Mouse (Mus musculus): ENCODE data around the gene Cyp2b19. TPM values are rescaled to one million over a fixed set of nuclear protein-coding genes. Genes with fewer than 3 reads are reported as not detected.

Gene Cyp2b19
- polyA plus RNA-seq, 1 experiment from 2014 or later, result not detected

DNA sequence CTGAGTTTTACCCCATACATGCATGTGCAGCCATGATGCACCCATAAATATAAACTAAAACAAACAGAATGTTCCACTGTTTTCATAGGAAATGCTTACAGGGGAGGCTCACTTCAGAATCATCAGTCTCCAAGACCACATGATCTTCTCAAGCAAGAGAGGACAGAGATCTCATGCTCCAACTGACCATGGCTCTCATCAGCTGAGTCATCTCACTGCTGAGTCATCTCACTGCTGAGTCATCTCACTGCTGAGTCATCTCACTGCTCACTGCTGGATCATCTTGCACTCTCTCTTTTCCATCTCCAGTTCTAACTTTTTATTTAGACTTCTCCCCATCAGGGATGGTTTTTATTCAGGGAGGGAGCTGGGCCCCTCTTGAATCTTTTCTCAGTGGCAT, 43.2 kb downstream of the Cyp2b19 start:
- Histone ChIP-seq H3K4me3 (ENCODE audit: low read depth, low read length) (no peak overlapping the region), H3K4me1 (ENCODE audit: control insufficient read depth, insufficient read depth, low read length) (no peaks in the 10 kb centered on the region), H3K27ac (ENCODE audit: low read depth, low read length) (no peak overlapping the region), H3K27me3 (ENCODE audit: control insufficient read depth, insufficient read depth, low read length) (no peaks in the 10 kb centered on the region), H3K9me3 (ENCODE audit: control insufficient read depth, low read length) (no peaks in the 10 kb centered on the region), H3K4me2 (ENCODE audit: low read depth) (no peak overlapping the region), H3K36me3 (ENCODE audit: control insufficient read depth, insufficient read depth, low read length) (no peaks in the 10 kb centered on the region), H3K9ac (ENCODE audit: low read length) (no peak overlapping the region)
- no peak for DNase-seq (ENCODE audit: low spot score)
- ATAC-seq (ENCODE audit: insufficient read depth, low FRiP score, low TSS enrichment), result no peak

DNA sequence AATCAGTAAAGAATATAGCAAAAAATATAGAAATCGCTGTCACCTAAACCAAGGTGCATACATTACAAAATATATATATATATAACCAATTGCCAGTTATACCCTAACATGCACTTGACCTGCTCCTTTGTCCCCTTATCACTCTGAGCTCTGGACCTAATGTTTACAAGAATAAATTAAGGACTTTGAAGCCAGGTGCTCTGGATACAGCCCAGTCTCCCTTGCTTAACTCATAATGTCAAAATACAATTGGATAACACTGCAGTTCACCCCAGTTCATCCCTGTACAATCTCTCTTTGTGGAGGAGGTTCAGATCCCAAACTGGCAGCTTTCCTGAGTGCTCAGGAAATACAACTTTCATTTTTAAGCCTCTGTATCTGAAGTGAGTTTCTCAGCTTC, 44.1 kb downstream of the Cyp2b19 start:
- DNase-seq (ENCODE audit: low spot score) (no peak), ATAC-seq (ENCODE audit: insufficient read depth, low FRiP score, low TSS enrichment) (no peak)
- H3K9ac ChIP-seq (ENCODE audit: low read length), result no peak overlapping the region
- no peaks in the 10 kb centered on the region for H3K9me3 ChIP-seq (ENCODE audit: control insufficient read depth, low read length)
- H3K4me1 ChIP-seq (ENCODE audit: control insufficient read depth, insufficient read depth, low read length), result no peaks in the 10 kb centered on the region
- H3K36me3 ChIP-seq (ENCODE audit: control insufficient read depth, insufficient read depth, low read length), result no peaks in the 10 kb centered on the region
- H3K4me2 ChIP-seq (ENCODE audit: low read depth), result no peak overlapping the region
- H3K27me3 ChIP-seq (ENCODE audit: control insufficient read depth, insufficient read depth, low read length), result no peaks in the 10 kb centered on the region
- H3K27ac ChIP-seq (ENCODE audit: low read depth, low read length), result no peak overlapping the region
- H3K4me3 ChIP-seq (ENCODE audit: low read depth, low read length), result no peak overlapping the region
- 87% methylated on average over 1 of the region's 1 CpGs for WGBS

DNA sequence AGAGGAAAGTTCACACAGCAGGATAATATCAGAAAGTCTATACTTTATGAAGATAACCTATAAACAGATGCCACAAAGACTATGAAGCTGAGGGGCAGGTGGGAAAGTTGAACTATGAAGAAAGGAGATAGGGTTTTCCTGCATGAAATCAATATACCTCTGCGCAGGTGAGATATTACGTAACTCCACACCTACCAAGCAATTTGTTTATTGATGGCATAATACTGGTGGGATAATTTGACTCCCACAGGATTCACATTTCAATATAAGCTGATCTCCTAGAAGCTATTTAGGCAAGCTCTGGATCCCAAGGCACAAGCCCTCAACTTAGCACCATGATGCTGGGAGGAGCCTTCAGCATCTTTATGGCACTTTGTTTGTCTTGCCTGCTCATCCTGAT, 51.6 kb downstream of the Cyp2b19 start, which contains the start of gene Cyp2g1:
Gene Cyp2g1 (plus strand): TSS at position 301 of the 400 bp plus-strand sequence.
- H3K4me1 ChIP-seq (ENCODE audit: control insufficient read depth, insufficient read depth, low read length), result no peaks in the 10 kb centered on the region
- H3K27ac ChIP-seq (ENCODE audit: low read depth, low read length), result no peak within 1 kb of the TSS
- H3K4me2 ChIP-seq (ENCODE audit: low read depth), result no peak within 1 kb of the TSS
- no peak within 1 kb of the TSS for H3K9ac ChIP-seq (ENCODE audit: low read length)
- H3K9me3 ChIP-seq (ENCODE audit: control insufficient read depth, low read length), result 0 out of 2 replicates have a peak, but pooled peaks cover 2% of the 10 kb centered on the region
- ATAC-seq (ENCODE audit: insufficient read depth, low FRiP score, low TSS enrichment), result no peak
- no peaks in the 10 kb centered on the region for H3K27me3 ChIP-seq (ENCODE audit: control insufficient read depth, insufficient read depth, low read length)
- DNase-seq (ENCODE audit: low spot score), result no peak
- H3K4me3 ChIP-seq (ENCODE audit: low read depth, low read length), result no peak within 1 kb of the TSS
- WGBS, result 93% methylated on average over 2 of the region's 2 CpGs
- H3K36me3 ChIP-seq (ENCODE audit: control insufficient read depth, insufficient read depth, low read length), result no peaks in the 10 kb centered on the region

Other genes starting within 250 kb of the Cyp2b19 start
- gene Nlrp9a, start 222.1 kb upstream of the Cyp2b19 start, polyA plus RNA-seq (2014; fragmentation: Nextera tagmentation; extraction: Ambion mirVana), result not detected in 2 replicates
- not detected in 2 replicates for gene Vmn1r185, start 138.7 kb upstream of the Cyp2b19 start, polyA plus RNA-seq (2014; fragmentation: Nextera tagmentation; extraction: Ambion mirVana)
- gene Cyp2b23, start 70.7 kb upstream of the Cyp2b19 start, polyA plus RNA-seq (2014; fragmentation: Nextera tagmentation; extraction: Ambion mirVana), result not detected in 2 replicates
- not detected in 2 replicates for gene Cyp2g1, start 51.8 kb downstream of the Cyp2b19 start, polyA plus RNA-seq (2014; fragmentation: Nextera tagmentation; extraction: Ambion mirVana)
- gene Cyp2a5, start 78.2 kb downstream of the Cyp2b19 start, polyA plus RNA-seq (2014; fragmentation: Nextera tagmentation; extraction: Ambion mirVana), result not detected in 2 replicates
- gene Cyp2a22, start 182.2 kb downstream of the Cyp2b19 start, polyA plus RNA-seq (2014; fragmentation: Nextera tagmentation; extraction: Ambion mirVana), result not detected in 2 replicates